Mouse (Mus musculus): ENCODE data around the gene Car9.

DNA sequence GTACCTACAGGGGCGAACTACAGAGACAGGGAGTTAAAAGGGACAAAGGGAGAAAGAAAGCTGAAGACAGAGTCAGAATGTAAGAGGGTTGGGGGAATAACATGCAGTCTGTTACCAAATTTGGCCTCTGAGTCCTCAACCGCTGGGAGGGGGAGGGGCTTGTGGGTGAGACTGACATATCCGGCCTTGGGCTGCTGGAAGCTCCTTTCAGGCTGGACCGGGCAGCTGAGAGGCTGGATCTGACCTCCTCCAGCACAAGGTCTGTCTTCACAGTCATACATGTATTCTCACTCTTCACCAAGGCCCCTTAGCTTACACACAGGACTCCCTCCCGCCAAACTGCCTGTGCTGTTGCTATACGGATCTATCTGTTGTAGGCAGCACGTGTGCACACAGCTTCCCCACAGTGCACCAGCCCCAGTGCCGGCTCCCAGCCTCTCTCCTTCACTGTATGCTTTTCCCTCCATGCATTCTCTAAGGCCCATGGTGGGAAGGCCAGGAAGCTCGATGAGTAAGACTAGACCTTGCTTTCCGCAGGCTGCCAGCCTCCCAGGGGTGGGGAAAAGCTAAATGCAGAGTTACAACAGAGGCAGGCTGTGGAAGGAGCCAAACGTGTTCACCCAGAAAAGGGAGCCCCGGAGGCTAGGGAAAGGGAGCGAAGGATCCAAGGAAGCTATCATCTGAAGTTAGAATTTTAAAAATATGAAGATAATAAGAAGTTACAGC, 52.0 kb downstream of the Car9 start:
- TF ChIP-seq POLR2AphosphoS2 (IDR thresholded peaks at IDR 0.05; ENCODE audit: insufficient read length, low read depth) (peak; percentile 76), POLR2A (IDR thresholded peaks at IDR 0.05; ENCODE audit: insufficient read length, low read depth) (peak; percentile 78), E2F4 (IDR thresholded peaks at IDR 0.05; ENCODE audit: insufficient read depth) (no peak), CEBPB (IDR thresholded peaks at IDR 0.05; ENCODE audit: insufficient read depth, poor library complexity, severe bottlenecking) (no peak), MAX (IDR thresholded peaks at IDR 0.05; ENCODE audit: low read depth) (no peak), TCF3 (IDR thresholded peaks at IDR 0.05; ENCODE audit: insufficient read length, low read depth) (no peak), REST (IDR thresholded peaks at IDR 0.05; ENCODE audit: insufficient read depth, insufficient read length) (no peak)

Measured in myocyte (in vitro differentiated cells).